Mouse (Mus musculus) forebrain, embryonic 13.5 days (tissue): ENCODE results near the gene Arhgap23. TPM values are rescaled to one million over a fixed set of nuclear protein-coding genes. Genes with fewer than 3 reads are reported as not detected.

Experiments
- ATAC-seq: fragments of 200-750 bp; cut with Nextera tagmentation; 2 replicates; pipeline ENCODE4 v1.8.0; 2017
- H3K27ac ChIP-seq: fragments of 300-500 bp; sonication (generic); 2 replicates; pipeline ENCODE4 v1.5.1; 2015; ENCODE audit warnings: inconsistent platforms, mild to moderate bottlenecking, moderate library complexity
- H3K27me3 ChIP-seq: fragments of 300-500 bp; sonication (generic); 2 replicates; pipeline ENCODE4 v1.6.1; 2015; ENCODE audit warnings: mild to moderate bottlenecking, inconsistent platforms
- H3K36me3 ChIP-seq: fragments of 300-500 bp; sonication (generic); 2 replicates; pipeline ENCODE4 v1.6.1; 2015; ENCODE audit warnings: mild to moderate bottlenecking, inconsistent platforms; ENCODE audit not compliant: poor library complexity, severe bottlenecking
- H3K4me1 ChIP-seq: fragments of 300-500 bp; sonication (generic); 2 replicates; pipeline ENCODE4 v1.6.1; 2015; ENCODE audit warnings: inconsistent platforms
- H3K4me2 ChIP-seq: fragments of 300-500 bp; sonication (generic); 2 replicates; pipeline ENCODE4 v1.6.1; 2015; ENCODE audit warnings: inconsistent platforms, mild to moderate bottlenecking, moderate library complexity
- H3K4me3 ChIP-seq: fragments of 300-500 bp; sonication (generic); 2 replicates; pipeline ENCODE4 v1.5.1; 2015; ENCODE audit warnings: mild to moderate bottlenecking, inconsistent platforms
- H3K9ac ChIP-seq: fragments of 300-500 bp; sonication (generic); 2 replicates; pipeline ENCODE4 v1.6.1; 2015; ENCODE audit warnings: mild to moderate bottlenecking, inconsistent platforms
- H3K9me3 ChIP-seq: fragments of 300-500 bp; sonication (generic); replicated peaks from 2 replicates; pipeline ENCODE4 v1.6.1; 2016; ENCODE audit warnings: inconsistent platforms
- WGBS: fragments of 180-500 bp; shearing (Covaris S2); methylation state at CpG from one replicate; pipeline ENCODE4 v1.1.7; 2015; 5-methylcytosine and 5-hydroxymethylcytosine counted together
- polyA plus RNA-seq: library from polyadenylated mRNA; unstranded; fragments of >200 nt; fragmentation: Nextera tagmentation; extraction: Ambion mirVana; gene quantifications from 2 replicates; pipeline ENCODE4 v1.2.1, GENCODE M21; 2015

The Arhgap23 gene
- polyA plus RNA-seq, 1 experiment from 2014 or later: 3.6 TPM

DNA sequence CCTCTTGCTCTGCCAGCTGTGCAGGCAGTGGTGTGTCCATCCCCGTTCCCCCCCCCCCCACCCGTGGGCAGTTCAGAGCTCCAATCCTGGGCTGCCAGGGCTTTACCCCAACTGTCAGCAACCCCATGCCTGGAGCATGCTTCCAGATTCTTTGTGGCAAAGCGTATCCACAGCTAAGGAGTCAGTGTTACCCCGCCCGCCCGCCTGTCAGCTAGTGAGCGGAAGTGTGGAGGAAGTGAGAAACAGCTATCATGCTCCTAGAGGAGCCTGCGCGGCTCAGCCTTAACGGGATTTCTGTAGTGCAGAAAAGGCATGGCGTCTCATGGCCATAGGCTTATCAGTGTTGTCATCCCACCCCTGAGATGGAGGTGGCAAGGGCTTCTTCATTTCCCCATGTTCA lies 21.2 kb upstream of the Arhgap23 start:
- ATAC-seq: no peak
- no peak overlapping the region for H3K4me3 ChIP-seq
- 0 out of 2 replicates have a peak, but pooled peaks cover 2% of the 10 kb centered on the region for H3K9me3 ChIP-seq
- no peak overlapping the region for H3K27ac ChIP-seq
- H3K36me3 ChIP-seq: peaks cover 77% of the 10 kb centered on the region
- WGBS: 89% methylated on average over 11 of the region's 11 CpGs
- H3K27me3 ChIP-seq: no peaks in the 10 kb centered on the region
- peaks cover 10% of the 10 kb centered on the region; the same call in 1 of the 2 replicates for H3K4me1 ChIP-seq
- no peak overlapping the region for H3K4me2 ChIP-seq
- no peak overlapping the region for H3K9ac ChIP-seq

GRCm38 (mm10) chr11:97398506-97398905 lies 16.8 kb upstream of the Arhgap23 start:
- no peak overlapping the region for H3K4me2 ChIP-seq
- peaks cover 5% of the 10 kb centered on the region; the same call in 1 of the 2 replicates for H3K27me3 ChIP-seq
- no peaks in the 10 kb centered on the region for H3K9me3 ChIP-seq
- no peak for ATAC-seq
- peaks cover 37% of the 10 kb centered on the region for H3K36me3 ChIP-seq
- no peak overlapping the region for H3K9ac ChIP-seq
- H3K4me1 ChIP-seq: peaks cover 17% of the 10 kb centered on the region
- 84% methylated on average over 2 of the region's 2 CpGs for WGBS
- H3K27ac ChIP-seq: no peak overlapping the region; the same call in 1 of the 2 replicates
- no peak overlapping the region for H3K4me3 ChIP-seq

- ATAC-seq: peak; percentile 58
- Histone ChIP-seq H3K4me3 (peak overlapping the region; percentile 32), H3K4me2 (peak overlapping the region; percentile 67), H3K36me3 (peaks cover 21% of the 10 kb centered on the region), H3K27ac (no peak overlapping the region), H3K9ac (peak overlapping the region; percentile 37), H3K27me3 (peaks cover 5% of the 10 kb centered on the region; the same call in 1 of the 2 replicates), H3K9me3 (no peaks in the 10 kb centered on the region), H3K4me1 (peaks cover 26% of the 10 kb centered on the region)
- WGBS: 5% methylated on average over 23 of the region's 23 CpGs
These were observed 15.2 kb upstream of the Arhgap23 start for GRCm38 (mm10) chr11:97399958-97400710.

DNA sequence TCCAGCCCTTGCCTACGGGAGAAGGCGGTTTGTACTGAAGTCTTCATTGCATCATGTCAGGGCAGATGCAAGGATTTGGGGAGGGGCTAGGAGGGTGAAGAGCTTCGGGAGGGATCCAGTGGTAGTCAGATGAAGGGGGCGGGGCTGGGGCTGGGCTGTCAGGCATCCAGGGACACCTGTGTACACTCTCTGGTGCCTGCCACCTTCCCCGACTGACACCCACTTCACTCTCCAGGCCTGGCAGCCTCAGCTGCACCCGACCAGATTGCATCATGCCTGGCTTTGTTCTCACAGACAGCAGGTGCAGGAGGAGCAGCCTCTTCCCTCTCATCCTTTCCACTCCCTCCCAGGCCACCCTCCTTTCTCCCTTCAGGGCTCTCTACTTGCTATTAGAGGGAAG lies 14.3 kb upstream of the Arhgap23 start:
- 7% methylated on average over 6 of the region's 6 CpGs for WGBS
- H3K4me2 ChIP-seq: peak overlapping the region; percentile 67
- peaks cover 36% of the 10 kb centered on the region for H3K4me1 ChIP-seq
- ATAC-seq: peak; percentile 54
- no peaks in the 10 kb centered on the region for H3K9me3 ChIP-seq
- H3K27ac ChIP-seq: peak overlapping the region; percentile 75
- H3K27me3 ChIP-seq: peaks cover 14% of the 10 kb centered on the region
- H3K9ac ChIP-seq: peak overlapping the region; percentile 37
- H3K4me3 ChIP-seq: no peak overlapping the region
- peaks cover 12% of the 10 kb centered on the region for H3K36me3 ChIP-seq

DNA sequence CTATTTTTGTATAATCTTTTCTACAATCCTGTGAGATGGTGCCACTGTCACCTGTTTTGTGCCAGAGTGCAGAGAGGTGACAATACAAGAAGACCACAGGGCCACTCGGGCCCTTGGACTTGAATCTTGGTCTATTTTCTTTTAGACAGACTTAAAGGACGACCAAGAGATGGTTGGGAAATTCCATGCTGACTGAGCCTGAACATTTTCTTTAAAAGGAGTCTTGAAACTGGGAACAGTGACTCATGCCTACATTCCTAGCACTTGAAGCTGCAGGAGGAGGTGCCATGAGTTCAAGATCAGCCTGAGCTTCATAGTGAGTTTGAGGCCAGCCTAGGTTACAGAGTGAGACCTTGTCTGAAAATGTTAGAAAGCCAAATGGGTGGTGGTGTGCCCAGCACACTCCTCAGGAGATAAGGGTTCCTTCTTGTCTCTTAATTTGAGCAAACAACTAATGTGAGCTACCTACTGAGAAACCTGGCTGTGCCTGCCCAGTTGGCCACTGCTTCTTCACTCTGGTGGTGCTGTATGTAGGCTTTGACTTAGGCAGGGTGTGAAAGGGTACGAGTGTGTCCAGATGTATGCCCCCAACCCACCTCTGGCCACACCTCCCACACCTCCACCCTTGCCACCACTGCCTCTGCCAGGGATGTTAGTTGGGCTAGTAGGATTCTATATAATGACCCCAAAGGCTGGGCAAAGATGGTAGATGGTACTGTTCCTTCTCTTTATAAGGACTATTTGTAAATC lies 13.5 kb upstream of the Arhgap23 start:
- Histone ChIP-seq H3K36me3 (peaks cover 4% of the 10 kb centered on the region; the same call in 1 of the 2 replicates), H3K4me3 (no peak overlapping the region), H3K4me1 (peaks cover 44% of the 10 kb centered on the region), H3K9me3 (no peaks in the 10 kb centered on the region), H3K27me3 (peaks cover 22% of the 10 kb centered on the region), H3K9ac (no peak overlapping the region), H3K4me2 (no peak overlapping the region), H3K27ac (peak overlapping the region; percentile 75)
- ATAC-seq: no peak
- 80% methylated on average over 3 of the region's 3 CpGs for WGBS

- Histone ChIP-seq H3K4me3 (no peak overlapping the region), H3K36me3 (no peaks in the 10 kb centered on the region), H3K9me3 (no peaks in the 10 kb centered on the region), H3K4me1 (peaks cover 48% of the 10 kb centered on the region), H3K9ac (no peak overlapping the region), H3K27me3 (peaks cover 30% of the 10 kb centered on the region), H3K27ac (no peak overlapping the region), H3K4me2 (no peak overlapping the region)
- 11% methylated on average over 2 of the region's 2 CpGs for whole genome bisulfite sequencing
- ATAC-seq: no peak
These were observed 12.6 kb upstream of the Arhgap23 start for GRCm38 (mm10) chr11:97402746-97403145.

GRCm38 (mm10) chr11:97403614-97404183 lies 11.6 kb upstream of the Arhgap23 start:
- Histone ChIP-seq H3K27me3 (peaks cover 33% of the 10 kb centered on the region), H3K4me3 (peak overlapping the region; percentile 59), H3K27ac (0 out of 2 replicates have a peak overlapping the region, but pooled peaks have one; percentile 6), H3K9me3 (no peaks in the 10 kb centered on the region), H3K4me1 (peaks cover 48% of the 10 kb centered on the region), H3K36me3 (no peaks in the 10 kb centered on the region), H3K9ac (no peak overlapping the region), H3K4me2 (peak overlapping the region; percentile 96)
- 46% methylated on average over 8 of the region's 8 CpGs for WGBS
- ATAC-seq: no peak

- Histone ChIP-seq H3K27me3 (peaks cover 33% of the 10 kb centered on the region), H3K4me3 (peak overlapping the region; percentile 59), H3K27ac (peak overlapping the region; percentile 19; the same call in 1 of the 2 replicates), H3K9ac (peak overlapping the region; percentile 75), H3K4me2 (peak overlapping the region; percentile 96), H3K9me3 (no peaks in the 10 kb centered on the region), H3K4me1 (peaks cover 48% of the 10 kb centered on the region), H3K36me3 (no peaks in the 10 kb centered on the region)
- WGBS: under 1% methylated on average over 45 of the region's 61 CpGs
- peak; percentile 60 for ATAC-seq
These were observed 11.1 kb upstream of the Arhgap23 start for GRCm38 (mm10) chr11:97404184-97404760.

GRCm38 (mm10) chr11:97404761-97405190 lies 10.6 kb upstream of the Arhgap23 start:
- H3K4me2 ChIP-seq: peak overlapping the region; percentile 96
- no peaks in the 10 kb centered on the region for H3K9me3 ChIP-seq
- peak overlapping the region; percentile 75 for H3K9ac ChIP-seq
- WGBS: 1% methylated on average over 11 of the region's 11 CpGs
- peak; percentile 25; the same call in 1 of the 2 replicates for ATAC-seq
- H3K4me3 ChIP-seq: peak overlapping the region; percentile 59
- H3K27ac ChIP-seq: peak overlapping the region; percentile 19; the same call in 1 of the 2 replicates
- H3K27me3 ChIP-seq: peaks cover 33% of the 10 kb centered on the region
- peaks cover 48% of the 10 kb centered on the region for H3K4me1 ChIP-seq
- H3K36me3 ChIP-seq: no peaks in the 10 kb centered on the region

DNA sequence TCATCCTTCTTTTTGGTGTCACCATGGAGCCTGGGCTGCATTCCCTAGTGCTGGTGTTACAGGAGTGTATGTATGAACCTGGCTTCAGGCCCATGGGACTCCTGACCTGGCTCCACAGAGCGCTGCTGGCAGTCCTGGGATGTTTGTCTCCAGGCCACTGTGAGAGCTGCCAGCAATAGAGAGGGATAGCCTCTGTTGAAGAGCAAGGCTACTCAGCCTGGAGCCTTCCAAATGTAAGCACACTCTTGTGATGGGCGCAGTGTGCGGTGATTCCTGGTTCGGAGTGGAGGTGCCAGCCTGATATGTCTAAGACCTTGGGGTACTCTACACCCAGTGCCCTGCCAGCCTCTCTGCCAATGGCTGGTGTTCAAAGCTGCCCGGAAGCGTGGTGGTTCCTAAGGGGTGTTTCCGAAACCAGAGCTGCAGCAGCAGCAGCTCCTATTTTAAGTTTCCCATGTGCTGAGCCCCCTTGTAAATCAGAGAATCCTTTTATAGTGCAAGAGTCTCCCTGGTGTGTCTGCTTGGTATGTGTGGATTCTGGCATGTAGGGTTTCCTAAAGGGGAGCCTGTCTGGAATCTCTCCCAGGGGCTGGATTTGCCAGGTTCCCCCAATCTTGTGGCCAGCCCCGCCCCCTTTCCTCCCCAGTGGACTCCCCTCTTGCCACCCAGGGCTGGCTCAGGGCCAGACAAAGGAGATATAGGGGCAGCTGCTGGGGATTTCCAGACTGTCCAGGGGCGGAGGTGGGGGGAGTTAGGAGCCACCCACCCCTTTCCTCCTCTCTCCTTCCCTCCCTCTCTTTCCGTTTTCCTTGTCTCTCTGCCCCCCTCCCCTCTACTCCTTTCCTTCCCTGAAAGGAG lies 9.0 kb upstream of the Arhgap23 start:
- ATAC-seq: no peak
- peak overlapping the region; percentile 9; the same call in 1 of the 2 replicates for H3K9ac ChIP-seq
- H3K4me2 ChIP-seq: peak overlapping the region; percentile 96; the same call in 1 of the 2 replicates
- H3K27ac ChIP-seq: no peak overlapping the region
- H3K9me3 ChIP-seq: no peaks in the 10 kb centered on the region
- H3K36me3 ChIP-seq: no peaks in the 10 kb centered on the region
- H3K27me3 ChIP-seq: peaks cover 33% of the 10 kb centered on the region
- 71% methylated on average over 10 of the region's 10 CpGs for WGBS
- peaks cover 35% of the 10 kb centered on the region for H3K4me1 ChIP-seq
- no peak overlapping the region for H3K4me3 ChIP-seq

DNA sequence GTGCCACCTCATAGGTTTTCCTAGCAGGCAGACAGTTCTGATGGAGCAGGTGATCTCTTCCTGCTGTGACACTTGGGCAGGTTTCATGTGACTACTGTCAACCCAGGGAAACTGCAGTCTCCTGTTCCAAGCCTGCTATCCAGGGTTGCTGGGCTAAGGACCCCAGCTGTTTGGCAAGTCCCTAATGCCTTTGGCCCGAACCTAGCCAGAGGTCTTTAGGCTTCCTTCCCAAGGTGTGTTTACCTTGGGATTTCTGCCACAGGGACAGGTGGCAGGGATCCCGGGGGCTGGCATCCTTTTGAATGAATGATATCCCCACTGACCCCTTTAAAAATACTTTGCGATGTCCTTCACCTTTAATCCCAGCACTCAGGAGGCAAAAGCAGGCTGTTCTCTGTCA lies 7.9 kb upstream of the Arhgap23 start:
- no peaks in the 10 kb centered on the region for H3K9me3 ChIP-seq
- H3K27ac ChIP-seq: no peak overlapping the region
- H3K27me3 ChIP-seq: peaks cover 33% of the 10 kb centered on the region
- no peak overlapping the region for H3K4me3 ChIP-seq
- H3K9ac ChIP-seq: no peak overlapping the region
- H3K4me2 ChIP-seq: no peak overlapping the region
- H3K4me1 ChIP-seq: peaks cover 31% of the 10 kb centered on the region
- H3K36me3 ChIP-seq: no peaks in the 10 kb centered on the region
- 74% methylated on average over 3 of the region's 3 CpGs for WGBS
- ATAC-seq: no peak
